Mouse (Mus musculus) kidney, postnatal 14 days (tissue): ENCODE results near the gene Fam163a.
A peak's percentile ranks its signal among the peaks of the same experiment; 100 is the strongest.
"Not testable (repeated sequence)": the region's sequence is repeated elsewhere in the genome, so short reads cannot be mapped to it uniquely, and the experiment has no call there.

Source experiments
- DNase-seq: peaks from one replicate; pipeline ENCODE4 v3.0.0; 2022; ENCODE audit warnings: mixed read lengths

Fam163a gene

DNA sequence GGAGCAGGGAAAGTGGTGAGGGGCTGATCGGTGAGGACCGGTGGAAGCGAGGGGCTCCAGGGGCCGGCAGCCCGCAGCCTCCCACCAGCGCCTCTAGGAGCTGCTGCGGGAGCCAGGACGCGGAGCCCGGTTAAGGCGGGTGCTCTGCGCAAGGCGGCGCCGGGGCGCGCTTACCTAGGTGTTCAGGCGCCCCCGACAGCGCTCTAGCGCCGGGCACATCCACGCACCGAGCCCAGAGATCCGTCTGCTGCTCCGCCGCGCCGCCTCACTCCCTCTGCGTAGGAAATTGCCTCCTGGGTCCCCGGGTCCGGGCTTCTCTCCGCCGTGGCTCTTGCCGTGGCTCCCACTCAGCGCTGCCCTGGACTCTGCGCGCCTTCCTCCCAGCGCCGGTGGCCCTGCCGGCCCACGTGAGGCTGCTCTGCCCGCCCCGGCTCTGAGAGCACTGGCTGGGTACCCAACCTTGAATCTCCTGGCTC is at the start of gene Fam163a:
TSS of gene Fam163a (minus strand) at position 371 of the 476 bp plus-strand sequence.
- peak; percentile 42 for DNase-seq

DNA sequence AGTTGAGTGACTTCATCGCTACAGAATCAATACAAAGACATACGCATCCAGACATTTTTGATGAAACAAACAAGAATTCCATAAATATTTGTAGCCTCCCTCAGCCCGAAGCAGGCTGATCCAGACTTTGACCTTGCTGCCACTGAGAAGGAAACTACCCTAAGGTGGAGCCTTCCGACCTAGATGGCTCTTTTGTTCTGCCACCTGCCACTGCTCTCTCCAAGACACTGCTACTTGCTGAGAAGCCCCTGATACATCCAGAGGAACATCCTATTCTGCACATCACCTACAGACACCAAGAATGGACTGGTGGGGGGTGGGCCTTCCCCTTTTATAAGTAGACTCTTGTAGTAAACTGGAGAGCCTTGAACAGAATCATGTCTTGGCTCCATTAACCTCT is 46.3 kb upstream of the Fam163a start:
- not testable (repeated sequence) for DNase-seq

DNA sequence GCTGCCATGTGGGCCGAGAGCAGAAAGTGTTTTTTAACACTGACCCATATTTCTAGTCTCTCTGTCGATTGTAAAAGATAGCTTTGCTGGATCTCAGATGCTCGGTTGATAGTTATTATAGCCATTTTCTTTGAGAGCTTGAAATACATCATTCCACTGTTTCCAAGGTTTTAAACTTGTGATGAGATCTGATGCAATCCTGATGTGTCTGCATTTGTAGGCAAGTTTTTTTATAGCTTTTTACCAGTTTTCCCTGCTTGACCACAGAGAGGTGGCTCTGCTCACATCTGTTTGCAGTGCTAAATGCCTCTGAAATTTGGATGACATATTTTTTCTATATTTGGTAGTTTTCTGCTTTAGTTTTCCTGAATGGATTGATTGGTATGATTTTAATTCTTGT is 43.1 kb upstream of the Fam163a start:
- no peak for DNase-seq

DNA sequence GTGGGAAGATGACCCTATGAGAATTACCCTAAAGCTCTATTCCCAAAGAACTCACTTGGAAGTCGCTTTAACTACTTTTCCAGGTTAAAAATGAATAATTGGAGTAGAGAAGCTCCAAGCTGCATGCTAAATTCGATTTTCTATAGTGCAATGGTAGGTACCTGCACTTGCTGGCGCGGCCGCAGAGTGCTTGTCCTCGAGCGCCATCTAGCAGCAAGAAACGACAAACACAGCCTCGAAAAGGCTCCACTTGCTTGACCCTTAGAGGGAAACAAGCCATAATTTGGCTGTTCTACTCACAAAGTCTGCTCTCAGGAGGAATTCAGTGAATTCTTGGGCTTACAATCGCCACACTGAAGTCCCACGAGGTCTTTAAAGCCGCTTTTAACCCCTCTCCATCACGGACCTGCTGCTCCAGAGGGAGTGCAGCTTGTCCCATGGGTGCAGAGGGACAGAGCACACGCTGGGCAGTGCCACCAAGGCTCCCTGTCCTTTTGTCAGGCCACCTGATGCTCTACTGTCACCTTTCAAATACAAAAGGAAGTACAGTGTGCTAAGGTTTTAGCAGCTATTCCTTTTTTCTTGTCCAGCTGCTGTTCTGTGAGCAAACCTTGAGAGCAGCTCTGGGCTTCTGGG is 37.0 kb upstream of the Fam163a start:
- peak; percentile 73 for DNase-seq

DNA sequence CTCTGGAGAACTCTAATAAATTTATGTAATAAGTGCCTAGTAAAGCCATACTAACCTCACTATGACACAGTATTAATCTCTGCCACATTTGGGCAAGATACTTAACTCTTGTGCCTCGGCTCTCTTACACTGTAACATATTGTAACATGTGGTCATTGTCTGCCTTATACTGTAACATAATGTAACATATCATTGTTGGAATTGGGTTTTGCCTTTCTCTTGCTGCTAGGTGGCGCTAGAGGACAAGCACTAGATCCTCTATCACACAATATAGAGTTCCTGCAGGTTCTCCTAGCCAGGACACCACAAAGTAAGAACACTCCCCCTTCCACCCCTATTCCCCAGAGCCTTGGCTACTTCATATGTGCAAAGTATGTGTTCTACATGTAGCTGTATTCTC is 36.2 kb upstream of the Fam163a start:
- DNase-seq, result peak; percentile 51

DNA sequence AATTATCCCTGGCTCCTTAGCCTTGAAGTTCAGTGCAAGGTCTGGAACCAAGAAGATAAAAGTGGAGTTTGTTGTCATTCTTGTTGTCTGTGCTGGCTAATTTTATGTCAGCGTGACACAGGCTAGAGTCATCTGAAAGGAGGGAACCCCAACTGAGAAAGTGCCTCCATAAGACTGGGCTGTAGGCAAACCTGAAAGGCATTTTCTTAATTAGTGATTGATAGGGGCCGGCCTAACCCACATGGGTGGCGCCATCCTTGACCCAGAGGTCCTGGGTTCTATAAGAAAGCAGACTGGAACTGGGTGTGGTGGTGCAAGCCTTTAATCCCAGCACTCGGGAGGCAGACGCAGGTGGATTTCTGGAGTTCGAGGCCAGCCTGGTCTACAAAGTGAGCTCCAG is 26.3 kb upstream of the Fam163a start:
- no peak for DNase-seq

DNA sequence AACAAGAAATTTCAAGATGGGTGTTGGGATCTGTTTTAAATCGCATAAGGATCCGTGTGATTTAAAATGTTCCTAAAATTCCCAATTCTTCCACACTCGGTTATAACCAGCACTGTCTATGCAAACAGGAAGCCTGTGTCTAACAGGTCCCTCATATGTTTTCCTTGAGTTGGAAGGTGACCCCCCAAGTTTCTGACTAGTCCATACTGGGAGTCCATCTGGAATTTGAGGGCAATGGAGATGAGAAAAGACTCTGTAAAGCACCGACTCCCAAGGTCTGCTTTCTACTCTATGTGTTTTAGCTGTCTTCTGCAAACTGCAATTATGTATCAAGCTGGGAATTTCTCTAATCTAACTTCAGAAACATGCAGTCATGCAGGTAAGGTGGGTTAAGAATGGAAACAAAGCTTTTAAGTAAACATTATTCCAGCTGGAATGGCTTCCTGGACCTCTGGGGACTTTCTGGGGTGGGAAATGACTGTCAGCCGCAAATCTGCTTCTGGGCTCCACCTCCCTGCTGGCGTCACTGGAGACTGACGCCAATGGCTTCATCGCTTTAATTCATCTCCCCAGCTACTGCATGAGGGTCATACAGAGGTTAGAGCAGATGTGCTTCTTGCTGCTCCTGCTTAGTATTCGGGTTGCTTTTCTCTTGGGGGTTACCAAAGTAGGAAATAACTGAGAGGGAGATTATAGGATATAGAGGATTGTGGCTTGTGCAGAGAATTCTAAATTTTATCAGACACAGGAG is 25.7 kb upstream of the Fam163a start:
- DNase-seq, result peak; percentile 45

DNA sequence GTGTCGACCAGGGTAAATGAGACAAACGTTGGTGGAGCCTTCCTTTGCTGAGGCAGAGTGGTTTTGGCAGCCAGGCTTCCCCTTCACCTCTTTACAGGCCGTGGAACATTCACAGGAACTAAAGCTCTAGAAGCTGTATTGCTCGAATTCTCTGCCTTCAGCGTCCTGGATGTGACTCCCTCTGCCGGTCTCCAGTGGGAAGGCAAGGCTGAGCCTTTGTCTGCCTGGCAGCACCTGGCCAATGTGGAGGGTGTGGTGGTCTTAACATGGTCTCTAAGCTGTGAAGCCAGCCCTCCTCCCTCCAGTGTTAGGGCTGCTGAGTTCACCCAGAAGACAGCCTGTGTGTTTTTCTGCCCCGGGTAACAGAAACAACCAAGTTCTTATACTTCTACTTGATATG is 24.6 kb upstream of the Fam163a start:
- DNase-seq, result peak; percentile 63

DNA sequence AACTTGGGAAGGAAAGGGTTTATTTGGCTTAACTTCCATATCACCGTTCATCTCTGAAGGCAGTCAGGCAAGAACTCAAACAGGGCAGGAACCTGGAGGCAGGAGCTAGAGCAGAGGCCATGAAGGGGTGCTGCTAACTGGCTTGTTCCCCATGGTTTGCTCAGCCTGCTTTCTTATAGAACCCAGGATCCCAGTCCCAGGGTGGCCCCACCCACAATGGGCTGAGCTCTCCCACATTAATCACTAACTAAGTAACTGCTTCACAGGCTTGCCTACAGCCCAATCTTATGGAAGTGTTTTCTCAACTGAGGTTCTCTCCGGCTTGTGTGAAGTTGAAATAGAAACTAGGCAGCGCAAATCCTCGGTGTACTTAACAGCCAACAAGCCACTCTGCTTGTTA is 23.9 kb upstream of the Fam163a start:
- no peak for DNase-seq

DNA sequence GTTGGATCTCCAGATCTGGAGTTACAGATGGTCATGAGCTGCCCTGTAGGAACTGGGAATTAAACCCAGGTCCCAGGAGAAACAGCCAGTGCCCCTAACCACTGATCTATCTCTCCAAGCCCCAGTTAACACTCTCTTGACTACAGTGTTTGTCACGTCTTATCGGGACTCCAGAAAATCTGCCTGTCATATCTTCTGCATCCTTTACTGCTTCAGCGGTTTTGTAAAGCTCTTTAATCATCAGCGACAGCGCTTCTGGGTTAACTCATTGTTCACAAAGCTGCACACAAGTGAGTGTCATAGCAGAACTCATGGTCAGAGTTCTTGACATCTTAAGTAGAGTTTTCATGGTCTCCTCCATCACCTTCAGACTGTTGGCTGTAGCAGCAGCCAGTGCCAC is 22.1 kb upstream of the Fam163a start:
- no peak for DNase-seq

DNA sequence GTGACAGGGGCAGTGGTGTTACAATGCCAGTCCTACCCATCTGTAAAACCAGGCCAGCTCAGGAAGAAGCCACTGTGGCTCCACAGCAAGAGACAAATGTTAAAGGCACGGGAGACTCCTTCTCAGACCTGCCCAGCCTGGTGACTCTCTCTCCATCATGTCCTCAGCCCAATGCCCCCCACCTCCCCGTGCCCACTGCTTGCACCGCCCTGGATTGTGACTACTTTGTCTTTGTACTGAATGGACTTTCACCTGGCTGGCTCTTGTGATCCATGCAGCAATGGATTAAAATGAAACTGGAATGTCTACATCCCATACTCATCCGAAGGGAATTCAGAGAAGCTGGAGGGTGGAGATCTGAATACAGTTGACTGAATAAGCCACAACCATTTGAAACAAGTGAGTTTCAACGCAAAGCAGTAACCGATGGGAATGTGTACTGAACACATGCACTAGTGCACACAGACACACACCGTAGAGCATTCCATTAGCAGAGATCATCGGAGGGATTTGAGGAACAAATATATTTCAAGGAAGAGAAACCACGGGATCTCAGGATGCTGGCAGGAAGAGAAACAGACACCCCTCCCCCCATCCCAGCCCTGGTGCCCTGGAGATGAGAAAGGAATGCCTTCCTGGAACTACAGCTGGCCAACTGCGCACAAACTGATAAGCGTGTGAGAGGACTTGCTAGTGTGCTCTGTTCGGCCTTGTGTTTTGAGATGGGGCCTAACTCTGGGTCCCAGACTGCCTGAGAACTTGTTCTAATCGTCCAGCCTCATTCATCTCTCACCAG is 17.6 kb upstream of the Fam163a start:
- DNase-seq, result peak; percentile 35

DNA sequence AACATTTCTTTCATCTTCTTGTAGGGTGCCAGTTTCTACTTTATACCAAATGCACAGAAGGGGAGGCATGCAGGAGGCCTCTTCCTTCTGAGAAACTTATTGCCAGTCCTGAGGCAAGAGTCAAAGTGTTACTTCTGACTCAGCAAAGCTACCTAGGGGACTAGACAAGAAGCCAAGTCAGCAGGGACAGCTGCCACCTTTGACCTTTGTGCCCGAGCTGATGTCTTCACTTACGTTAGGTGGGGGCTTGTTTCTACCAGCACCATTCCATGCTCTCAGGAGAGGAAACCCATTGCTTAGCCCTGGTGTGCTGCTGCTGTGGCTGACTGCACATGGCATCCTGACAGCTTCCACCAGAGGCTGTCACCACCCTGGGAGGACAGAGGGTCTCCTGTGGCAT is 16.5 kb upstream of the Fam163a start:
- DNase-seq, result peak; percentile 65

DNA sequence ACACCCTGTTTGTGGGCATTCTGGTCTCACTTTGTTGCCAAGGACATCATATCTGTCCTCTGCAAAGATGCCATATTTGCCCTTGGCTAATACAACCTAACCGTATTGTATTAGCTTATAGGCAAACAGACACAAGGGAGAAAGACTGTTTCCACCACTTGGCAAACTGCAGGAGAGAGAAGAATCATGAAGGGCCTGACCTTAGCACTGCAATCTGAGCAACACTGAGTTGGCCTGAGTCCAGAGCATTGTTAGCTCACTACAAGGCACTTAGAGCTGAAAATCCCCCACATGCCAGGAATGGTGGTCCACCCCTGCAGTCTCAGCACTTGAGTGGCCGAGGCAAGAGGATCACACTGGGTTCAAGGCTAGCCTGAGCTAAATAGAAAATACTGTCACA is 13.7 kb upstream of the Fam163a start:
- DNase-seq, result no peak

DNA sequence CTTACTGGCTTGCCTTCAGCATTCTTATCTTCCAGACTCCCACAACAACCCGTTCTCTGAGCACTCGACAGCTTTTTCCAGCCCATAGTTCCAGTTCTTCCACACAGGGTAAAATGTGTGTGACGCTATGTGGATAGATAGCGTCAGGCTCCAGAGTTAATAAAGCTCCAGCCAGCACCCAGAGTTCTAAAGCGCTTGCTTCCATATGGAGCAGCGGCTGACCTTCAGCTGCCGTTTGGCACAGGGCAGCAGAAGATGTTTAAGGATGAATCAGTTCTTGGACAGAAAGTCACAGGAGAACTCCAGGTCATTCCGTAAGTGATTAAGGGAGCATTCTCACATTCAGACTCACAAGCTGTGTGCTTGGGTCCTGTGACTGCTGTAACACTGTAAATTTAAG is 13.1 kb upstream of the Fam163a start:
- DNase-seq, result no peak

DNA sequence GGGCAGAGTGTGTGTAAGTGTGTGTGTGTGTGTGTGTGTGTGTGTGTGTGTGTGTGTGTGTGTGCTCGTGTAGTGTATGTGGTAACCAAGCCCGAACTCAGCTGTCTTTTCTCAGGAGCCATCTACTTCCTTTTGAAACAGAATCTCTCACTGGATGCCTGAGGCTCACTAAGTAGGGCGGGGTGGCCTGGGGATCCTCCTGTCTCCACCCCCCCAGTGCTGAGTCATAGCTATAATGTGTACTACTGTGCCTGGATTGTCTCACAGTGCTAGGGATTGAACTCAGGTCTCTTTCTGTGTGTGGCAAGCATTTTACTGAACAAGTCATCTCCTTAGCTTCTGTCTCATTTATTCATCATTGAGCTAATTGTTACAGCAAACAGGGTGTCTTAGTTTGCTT is 12.6 kb upstream of the Fam163a start:
- peak; percentile 17 for DNase-seq

DNA sequence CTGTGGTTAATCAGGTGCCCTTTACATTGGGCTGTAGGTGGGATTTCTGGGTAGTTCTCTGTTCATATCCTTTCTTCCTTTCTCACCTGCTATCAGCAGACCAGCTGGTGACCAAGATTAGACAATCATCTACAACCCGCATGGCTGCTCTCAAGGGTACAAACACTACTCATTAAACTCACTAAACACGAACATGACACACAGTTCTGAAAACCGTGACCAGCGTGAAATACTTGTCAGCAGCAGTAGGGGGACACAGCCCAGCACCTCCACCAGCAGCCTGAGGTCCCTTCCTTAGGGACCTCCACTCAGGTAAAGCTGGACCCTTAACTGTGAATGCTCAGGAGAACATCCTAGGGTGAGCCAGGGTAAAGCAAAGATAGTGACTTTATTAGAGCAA is 11.4 kb upstream of the Fam163a start:
- DNase-seq, result no peak

DNA sequence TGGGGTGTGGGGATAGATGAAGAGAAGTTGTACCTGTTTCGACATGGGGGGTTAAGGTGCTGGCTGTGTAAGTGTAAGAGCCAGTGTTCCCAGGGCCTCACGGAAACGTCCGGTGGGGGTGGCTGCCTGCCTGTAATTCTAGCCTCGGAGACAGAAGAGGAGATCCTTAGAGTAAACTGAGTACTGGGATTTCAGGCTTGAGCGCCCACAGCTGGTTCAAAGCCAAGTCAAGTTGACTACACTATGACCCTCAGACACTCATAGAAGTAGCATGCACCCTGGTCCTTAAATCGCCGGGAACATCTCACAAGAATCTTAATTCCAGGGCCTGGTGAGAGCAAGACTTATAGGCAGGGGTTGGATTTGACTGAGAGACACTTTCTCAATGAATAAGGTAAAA is 9.8 kb upstream of the Fam163a start:
- DNase-seq, result peak; percentile 34

DNA sequence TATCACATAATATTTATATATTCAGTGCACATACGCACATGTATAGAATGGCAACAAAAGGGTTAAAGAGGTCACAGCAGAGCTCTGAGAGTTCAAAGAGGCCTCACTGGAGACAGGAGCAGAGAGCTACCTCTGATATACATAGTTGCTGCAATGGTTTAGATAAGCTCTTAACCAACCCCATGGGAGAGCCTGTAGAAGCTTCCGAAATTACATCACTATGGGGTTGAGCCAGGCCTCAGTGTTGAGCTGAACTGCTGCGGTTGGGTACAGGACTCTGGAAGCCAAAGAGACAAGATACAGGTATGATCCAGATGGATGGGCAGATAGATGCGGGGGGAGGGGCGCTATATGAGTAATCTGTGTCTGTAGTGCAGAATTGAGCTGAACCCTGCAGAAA is 8.1 kb upstream of the Fam163a start:
- DNase-seq, result no peak

DNA sequence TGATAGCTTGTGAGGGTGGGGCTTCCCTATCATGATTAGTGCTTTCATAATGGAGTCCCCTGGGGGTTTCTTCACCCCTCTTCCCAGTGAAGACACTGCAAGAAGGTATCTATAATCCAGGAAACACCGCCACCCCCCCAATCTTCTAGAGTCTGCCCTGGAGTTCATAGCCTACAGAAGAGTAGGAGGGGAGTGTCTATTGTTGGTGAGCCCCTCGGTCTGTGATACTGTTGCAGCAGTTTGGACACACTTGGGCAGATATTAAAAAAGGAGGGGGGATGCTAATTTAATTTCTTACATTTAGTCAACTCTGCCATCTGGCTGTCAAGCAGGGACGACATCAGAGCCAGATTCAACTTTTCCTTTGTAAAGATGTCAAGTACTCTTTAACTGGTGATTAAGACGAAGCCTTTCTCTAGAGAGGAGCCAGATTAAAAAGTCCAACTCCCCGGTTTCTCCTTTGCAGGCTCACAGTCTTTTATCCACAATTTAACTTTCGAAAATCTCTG is 7.0 kb upstream of the Fam163a start:
- no peak for DNase-seq

DNA sequence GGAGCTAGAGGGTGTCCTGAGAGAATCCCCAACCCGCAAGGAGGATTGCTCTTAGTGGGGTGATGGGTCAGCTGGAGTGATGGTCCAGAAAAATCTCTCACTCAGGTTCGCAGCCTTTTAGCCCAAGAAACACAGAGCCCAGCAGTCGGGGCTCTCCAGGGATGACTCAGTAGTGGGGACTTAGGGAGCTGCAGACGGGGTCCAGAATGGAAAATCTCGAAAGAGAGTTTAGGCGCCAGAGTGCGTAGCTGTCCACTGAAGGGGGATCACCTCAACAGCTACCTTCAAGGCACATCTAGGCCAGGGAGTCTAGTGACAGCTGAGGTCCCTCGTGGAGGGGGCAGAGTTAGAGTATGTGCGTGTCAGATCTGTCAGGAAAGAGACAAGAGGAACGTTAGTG is 338 bp upstream of the Fam163a start:
- no peak for DNase-seq

DNA sequence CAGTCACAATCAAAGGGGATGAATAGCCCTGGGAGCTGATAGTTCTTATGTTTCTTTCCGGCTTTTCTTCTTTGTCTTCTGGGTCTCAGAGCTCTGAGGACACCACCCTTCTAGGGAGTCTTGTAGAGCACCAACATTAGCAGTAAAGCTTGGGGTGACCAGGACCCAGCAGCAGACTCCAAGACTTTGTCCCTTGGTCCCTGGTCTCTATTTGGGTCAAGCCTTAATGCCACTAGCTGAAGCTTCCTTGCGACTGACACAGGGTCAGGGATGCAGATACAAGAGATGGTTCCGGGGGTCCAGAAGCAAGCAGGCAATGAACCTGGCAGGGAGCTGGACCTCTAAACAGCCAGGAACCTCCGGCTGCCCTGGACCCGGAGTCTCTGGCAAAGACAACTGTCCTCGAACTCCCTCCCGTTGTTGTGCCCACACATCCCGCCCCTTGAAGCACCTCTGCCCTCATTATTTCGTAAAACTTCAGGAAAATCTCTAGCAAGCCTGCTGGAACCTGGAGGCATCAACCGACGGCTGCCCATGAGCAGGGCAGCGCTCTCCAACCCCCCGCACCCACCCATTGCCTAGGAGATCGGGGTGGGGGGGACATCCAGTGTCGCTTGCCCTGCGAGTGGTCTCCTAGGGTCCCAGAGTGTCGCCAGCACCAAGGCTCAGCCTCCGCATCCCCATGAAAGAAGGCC is 718 bp downstream of the Fam163a start:
- no peak for DNase-seq

DNA sequence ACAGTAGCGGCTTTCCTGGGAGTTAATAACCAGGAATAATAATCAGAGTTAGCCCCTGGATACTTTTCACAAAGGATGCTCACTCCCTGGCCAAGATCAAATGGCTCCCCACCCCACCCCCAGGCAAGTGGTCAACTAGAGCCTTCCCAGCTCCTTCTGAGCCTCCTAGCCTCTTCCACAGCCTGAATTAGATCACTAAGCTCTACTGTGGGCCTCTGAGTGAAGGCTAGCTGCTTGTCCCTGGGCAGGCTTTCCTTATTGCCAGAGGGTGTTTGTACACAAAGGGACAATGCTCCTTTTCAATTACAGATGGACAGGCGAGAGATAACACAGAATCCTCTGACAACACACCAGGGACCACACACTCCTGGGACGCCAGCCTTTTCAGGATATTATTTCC is 2.2 kb downstream of the Fam163a start:
- DNase-seq, result no peak

DNA sequence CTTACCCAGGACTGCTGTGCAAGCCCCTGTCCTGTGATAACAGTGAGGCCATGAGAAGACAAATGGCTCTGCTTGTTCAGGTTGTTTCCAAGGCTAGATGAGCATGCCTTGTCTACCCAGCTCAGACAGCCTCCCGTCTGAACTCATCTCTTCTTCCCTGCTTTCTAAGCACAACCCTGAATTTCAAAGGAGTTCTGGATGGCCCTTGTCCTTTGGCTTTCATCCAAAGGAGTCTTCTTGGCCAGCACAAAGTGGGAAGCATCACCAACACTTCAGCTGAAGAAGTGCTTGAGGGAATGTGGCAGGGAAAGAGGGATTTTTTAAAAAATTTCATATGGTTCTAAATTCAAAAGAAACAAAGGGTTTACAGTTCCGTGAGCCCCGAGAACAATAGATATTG is 3.8 kb downstream of the Fam163a start:
- DNase-seq, result no peak
